Mouse (Mus musculus): ENCODE results near the gene Hist1h2bf.
"Not testable (repeated sequence)": the region's sequence is repeated elsewhere in the genome, so short reads cannot be mapped to it uniquely, and the experiment has no call there.

Hist1h2bf gene

GRCm38 (mm10) chr13:23573898-23574524 lies at the start of gene Hist1h2bf, which contains the start of gene Hist1h2ad:
TSS of gene Hist1h2bf (minus strand) at chr13:23574196.
TSS of gene Hist1h2ad (plus strand) at chr13:23574381.
- DNase-seq (ENCODE audit: low spot score in 2 of 2): peak; percentile 66 to 86

DNA sequence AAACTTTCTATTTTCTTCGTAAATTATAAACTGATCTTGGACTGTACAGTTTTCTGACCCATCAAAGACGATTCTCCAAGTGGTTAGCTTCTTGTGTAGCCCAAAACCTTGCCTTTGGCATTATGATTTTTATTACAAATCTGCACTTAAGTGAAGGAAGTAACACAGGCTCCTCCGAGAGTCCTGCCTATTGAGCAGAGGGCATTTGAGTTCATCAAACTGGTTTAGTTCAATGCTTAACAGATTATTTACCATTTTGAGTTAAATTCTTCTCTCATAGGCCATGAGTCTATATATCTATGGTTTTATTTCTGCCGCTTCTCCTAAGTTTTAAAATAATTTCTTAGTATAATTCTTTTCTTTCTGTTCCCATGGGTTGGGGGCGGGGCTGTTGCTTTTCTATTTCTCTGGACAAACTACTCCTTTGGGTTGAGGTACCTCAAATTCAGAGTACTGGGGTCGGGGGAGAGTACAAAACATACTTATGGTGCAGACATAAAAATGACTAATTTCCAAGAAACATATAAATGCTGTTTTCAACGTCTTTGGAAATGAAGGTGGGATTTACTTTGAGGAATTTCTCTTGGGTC lies 49.0 kb upstream of the Hist1h2bf start:
- no peak for DNase-seq (ENCODE audit: low spot score in 2 of 2)

DNA sequence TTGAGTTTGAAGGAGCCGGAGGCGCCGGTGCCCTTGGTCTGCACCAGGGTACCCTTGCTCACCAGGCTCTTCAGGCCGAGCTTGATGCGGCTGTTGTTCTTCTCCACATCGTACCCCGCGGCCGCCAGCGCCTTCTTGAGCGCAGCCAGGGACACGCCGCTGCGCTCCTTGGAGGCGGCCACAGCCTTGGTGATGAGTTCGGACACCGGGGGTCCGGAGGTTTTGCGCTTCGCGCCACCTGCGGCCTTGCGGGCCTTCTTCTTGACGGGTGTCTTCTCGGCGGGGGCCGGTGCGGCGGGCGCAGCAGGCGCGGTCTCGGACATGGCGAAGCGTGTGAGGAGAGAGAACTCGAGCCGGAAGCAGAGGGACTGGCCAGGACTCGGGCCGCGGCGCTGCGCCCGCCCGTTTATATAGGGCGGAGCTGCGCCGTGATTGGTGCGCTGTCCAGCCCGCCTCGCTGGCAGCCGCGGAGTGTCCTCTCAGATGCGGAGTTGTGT lies 48.2 kb upstream of the Hist1h2bf start, which contains the start of gene Hist1h1e:
Gene Hist1h1e (minus strand): TSS at position 384 of the 497 bp plus-strand sequence.
- peak; percentile 84 to 90 for DNase-seq (ENCODE audit: low spot score in 2 of 2)

- DNase-seq (ENCODE audit: low spot score in 2 of 2): peak; percentile 68 to 75
Observed at GRCm38 (mm10) chr13:23621532-23622174, 47.7 kb upstream of the Hist1h2bf start.

GRCm38 (mm10) chr13:23620733-23621531 lies 46.9 kb upstream of the Hist1h2bf start, which contains the start of gene Hist1h2be:
TSS of gene Hist1h2be (minus strand) at chr13:23621124.
- DNase-seq (ENCODE audit: low spot score in 2 of 2): peak; percentile 54 to 58

DNA sequence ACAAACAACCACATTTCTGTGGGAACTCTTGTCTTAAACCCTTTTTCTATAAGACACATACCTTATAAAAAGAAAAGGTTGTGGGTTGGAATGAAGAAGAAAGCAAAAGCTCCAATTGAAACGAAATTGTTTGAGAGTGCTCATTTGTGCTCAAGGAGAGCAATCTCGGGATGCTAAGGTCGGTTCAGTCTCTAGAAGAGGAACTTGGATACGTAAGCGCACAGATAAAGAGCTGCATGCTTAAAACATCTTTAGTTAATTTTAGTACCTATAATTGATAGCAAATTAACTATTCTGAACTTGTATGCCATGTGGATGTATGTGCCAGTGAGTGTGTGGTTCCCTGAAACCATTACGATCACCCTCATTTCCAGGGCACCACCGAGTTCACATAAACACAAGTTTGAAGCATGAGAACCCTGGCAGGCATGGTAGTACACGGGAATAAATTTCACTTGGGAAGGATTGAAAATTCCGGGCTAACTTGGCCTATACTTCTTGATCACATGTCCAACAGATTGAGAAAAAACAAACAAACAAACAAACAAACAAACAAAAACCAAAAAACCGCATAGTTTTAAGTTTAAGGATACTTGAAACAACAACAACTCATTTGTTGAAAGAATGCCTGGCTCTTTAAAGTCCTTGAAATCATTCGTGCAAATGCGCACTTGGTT lies 46.2 kb upstream of the Hist1h2bf start:
- no peak for DNase-seq (ENCODE audit: low spot score in 2 of 2)

DNA sequence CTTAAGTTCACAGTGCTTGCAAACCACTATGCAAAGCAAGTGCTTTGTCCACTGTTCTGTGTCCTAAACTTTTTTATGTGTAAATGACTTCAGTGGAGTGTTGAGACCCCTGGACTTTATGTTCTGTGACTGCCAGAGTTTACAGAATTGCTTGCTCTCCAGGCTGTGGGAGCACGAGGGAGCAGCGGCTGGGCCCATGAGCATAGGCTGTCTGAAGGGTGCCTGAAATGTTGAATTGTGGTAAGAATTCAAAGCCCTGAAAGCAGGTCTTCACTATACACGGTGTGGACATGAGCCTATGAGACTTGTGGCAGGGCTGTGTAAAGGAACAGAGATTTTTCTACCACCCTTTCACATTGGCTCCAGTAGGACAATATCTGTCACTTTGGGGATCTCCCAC lies 37.6 kb upstream of the Hist1h2bf start:
- no peak for DNase-seq (ENCODE audit: low spot score in 2 of 2)

DNA sequence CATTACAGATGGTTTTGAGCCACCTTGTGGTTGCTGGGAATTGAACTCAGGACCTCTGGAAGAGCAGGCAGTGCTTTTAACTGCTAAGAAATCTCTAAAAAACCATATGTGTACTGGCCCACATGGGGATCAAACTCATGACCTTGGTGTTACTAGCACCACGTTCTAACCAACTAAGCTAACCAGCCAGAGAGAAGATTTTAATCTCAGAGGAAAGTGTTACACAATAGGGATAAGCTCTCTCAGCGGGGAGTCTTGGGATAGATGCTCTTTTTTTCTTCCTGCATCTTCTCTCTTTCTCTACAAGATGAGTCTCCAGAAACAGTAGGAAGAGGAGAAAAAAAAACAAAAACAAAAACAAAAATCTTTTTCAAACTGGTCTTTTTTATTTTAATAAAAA lies 36.4 kb upstream of the Hist1h2bf start:
- DNase-seq (ENCODE audit: low spot score in 2 of 2): no peak

DNA sequence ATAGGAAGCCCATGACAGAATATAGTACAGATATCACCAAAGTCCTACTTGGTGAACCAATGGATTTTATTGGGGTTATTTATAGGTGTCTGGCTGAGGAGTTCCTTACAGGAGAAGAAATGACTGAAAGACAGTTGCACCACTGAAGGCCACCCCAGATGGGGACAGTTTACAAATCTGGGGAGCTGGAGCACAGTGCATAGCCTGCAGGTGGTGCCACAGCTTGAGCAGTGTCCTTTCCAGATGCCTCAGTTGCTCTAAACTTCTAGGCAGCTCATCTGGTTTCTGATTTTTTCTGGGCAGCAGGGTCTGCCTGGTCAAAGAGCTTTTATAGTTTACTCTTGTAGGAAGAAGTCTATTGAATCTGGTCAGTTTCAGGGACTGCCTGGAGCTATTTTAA lies 35.8 kb upstream of the Hist1h2bf start:
- no peak for DNase-seq (ENCODE audit: low spot score in 2 of 2)

- no peak for DNase-seq (ENCODE audit: low spot score in 2 of 2)
Observed at GRCm38 (mm10) chr13:23609209-23609608, 35.2 kb upstream of the Hist1h2bf start.

GRCm38 (mm10) chr13:23605052-23605451 lies 31.1 kb upstream of the Hist1h2bf start:
- no peak for DNase-seq (ENCODE audit: low spot score in 2 of 2)

GRCm38 (mm10) chr13:23604452-23604851 lies 30.5 kb upstream of the Hist1h2bf start:
- DNase-seq (ENCODE audit: low spot score in 2 of 2): no peak

DNA sequence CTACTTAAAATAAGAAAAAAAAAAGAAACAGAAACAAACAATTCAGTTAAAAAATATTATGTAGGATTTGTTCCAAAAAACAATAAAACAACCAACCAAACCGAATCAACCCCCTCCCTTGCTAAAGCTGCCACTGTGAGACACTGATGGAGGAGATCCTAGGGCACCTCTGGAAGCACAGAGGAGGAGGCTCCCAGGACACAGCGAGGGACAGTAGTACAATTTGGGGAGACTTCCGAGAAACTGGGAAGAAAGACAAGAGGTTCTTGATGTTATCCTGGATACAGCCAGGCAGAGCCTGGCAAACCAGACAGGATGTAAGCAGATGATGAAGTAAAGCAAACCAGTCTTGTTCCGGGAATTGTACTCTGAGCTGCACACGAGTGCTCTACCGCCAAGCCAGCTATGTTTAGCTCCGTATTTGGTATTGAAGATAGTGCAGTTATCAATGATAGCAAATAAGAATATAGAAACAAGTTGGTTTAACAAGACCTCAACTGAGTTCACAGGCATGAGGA lies 29.2 kb upstream of the Hist1h2bf start:
- no peak for DNase-seq (ENCODE audit: low spot score in 2 of 2)

- DNase-seq (ENCODE audit: low spot score in 2 of 2): peak; percentile 64 to 77
Observed at GRCm38 (mm10) chr13:23597957-23598356, 24.0 kb upstream of the Hist1h2bf start.

DNA sequence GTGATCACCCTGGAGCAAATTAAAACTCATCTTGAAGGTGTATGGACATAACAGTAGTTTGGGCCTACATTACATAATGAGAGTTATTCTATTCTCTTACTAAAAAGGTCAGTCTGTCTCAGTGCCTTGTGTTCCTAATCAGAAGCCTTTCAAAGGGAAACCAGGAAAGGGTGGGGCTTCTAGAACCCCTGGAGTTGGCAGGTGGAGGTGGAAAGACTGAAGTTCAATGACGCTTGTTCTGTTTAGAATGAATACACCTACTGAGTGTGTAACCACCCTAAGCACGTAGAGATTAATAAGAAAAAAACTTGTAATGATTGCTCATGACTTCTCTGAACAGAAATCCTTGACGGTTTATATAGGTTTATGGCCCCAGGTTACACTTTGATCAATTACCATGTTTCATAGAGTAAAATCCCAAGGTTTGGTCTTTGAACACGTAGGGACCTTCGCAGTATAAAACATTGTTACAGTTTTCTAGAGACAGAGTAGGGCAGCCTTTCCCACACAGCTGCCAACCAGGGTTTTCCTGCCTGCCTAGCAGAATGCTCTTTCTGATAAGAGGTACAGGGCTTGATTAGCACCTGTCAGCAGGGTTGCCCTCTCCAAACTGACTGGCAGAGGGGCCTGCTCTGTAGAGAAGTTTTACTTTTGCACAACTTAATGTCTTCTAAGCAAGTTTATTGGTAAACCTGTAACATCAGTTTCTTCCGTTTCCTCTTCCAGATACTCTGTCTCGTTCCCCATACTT lies 21.8 kb upstream of the Hist1h2bf start:
- no peak for DNase-seq (ENCODE audit: low spot score in 2 of 2)

DNA sequence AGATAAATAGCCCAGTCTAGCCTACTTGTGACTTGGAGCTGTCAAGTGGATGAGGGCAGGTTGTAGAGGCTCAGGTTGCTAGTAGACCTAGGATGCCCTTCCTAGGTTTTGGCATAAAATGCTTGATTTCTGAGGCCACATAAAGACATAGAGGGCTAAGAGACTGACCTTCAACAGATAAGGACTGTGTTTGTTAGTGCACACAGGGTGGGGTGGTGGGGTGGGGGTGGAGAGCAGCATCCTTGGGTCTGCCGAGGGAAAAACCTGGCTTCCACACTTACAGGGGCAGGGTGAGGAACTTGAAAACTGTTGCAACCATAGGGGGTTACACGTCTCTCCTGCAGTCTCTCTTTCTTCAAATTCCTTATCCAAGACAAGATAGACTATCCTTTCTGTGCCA lies 21.2 kb upstream of the Hist1h2bf start:
- no peak for DNase-seq (ENCODE audit: low spot score in 2 of 2)

DNA sequence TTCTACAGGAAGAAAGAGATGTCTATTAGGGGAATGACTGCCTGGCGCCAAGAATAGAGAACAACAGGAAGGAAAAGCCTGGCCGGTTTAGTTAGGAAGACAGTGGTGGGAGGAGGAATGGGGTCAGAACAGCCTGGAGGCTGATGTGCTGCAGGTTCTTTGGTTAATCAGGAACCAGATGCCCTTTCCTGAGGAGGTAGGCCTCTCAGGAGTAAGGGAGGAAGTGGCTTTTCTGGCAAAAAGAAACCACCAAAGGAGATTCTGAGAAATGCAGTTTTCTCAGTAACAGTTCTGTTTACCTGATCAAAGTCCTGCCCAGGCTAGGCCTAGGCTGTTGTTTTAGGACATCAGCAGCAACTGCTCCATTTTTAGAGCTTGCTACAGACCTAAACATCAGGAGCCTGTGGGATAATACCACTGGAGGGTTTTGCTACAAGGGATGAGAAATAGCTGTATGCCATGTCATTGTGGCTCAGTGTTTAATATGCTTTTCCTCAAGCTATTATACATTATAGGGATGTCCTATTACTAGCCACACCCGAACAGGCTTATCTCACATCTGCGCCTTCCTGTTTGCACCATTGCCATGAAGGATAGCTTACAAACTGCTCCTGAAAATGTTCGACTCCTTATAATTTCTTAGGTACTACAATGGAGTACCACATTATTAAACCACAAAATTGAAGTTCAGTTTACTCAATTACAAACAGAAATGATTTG lies 19.2 kb upstream of the Hist1h2bf start:
- no peak for DNase-seq (ENCODE audit: low spot score in 2 of 2)

- DNase-seq (ENCODE audit: low spot score in 2 of 2): no peak
Observed at GRCm38 (mm10) chr13:23592614-23593013, 18.6 kb upstream of the Hist1h2bf start.

DNA sequence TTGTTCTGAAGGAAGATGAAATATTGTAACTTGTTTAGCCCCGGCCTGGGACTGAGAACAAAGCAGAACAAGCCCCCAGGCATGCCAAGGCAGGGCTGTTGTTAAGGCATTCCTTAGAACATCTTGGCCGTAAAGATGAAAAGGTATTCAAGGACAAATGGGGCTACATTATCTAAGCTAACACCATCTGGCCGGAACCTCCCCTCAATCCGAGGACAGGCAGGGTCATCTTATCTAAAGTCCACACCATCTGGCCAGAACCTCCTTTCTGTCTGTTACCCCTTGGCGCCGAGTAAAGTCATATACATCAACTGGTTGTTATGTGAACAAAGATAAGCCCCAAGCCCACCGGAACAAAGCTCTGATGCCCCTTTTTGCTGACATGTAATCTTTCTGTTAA lies 17.9 kb upstream of the Hist1h2bf start:
- not testable (repeated sequence) for DNase-seq (ENCODE audit: low spot score in 2 of 2)

DNA sequence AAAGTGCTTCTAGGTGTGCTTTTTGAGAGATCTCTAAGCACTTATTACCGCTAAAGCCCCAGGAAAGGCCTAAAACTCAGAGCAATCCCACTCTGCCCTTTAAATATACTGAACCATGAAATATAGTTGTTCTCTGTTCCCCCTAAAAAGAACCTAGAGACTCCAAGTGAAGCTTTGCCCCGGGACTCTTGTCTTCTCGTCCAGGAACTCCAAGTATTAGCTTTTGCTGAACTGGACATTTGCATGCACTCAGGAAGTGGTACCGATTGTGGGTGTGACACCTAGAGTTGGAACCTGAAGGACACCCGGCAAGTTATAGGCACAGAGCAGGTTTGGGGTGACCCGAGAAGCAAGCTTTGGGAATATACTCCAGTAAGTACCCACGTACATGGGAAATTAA lies 17.2 kb upstream of the Hist1h2bf start:
- DNase-seq (ENCODE audit: low spot score in 2 of 2): no peak
